Mouse (Mus musculus) hindbrain, embryonic 11.5 days (tissue): Measurements from ENCODE around the gene Ralb. TPM values are rescaled to one million over a fixed set of nuclear protein-coding genes. Genes with fewer than 3 reads are reported as not detected.

Experiments used
- ATAC-seq: fragments of 200-750 bp; cut with Nextera tagmentation; 2 replicates; pipeline ENCODE4 v1.8.0; 2017; ENCODE audit warnings: mild to moderate bottlenecking, moderate TSS enrichment, moderate library complexity; ENCODE audit not compliant: low FRiP score
- DNase-seq: peaks from one replicate; pipeline ENCODE4 v3.0.0-alpha.2; 2015; ENCODE audit warnings: low spot score
- H3K27ac ChIP-seq: fragments of 300-500 bp; sonication (generic); 2 replicates; pipeline ENCODE4 v1.5.1; 2014; ENCODE audit warnings: mild to moderate bottlenecking, low read depth, low read length
- H3K27me3 ChIP-seq: fragments of 300-500 bp; sonication (generic); 2 replicates; pipeline ENCODE4 v1.6.1; 2014; ENCODE audit warnings: mild to moderate bottlenecking, low read length, moderate library complexity, mixed read lengths; ENCODE audit not compliant: control insufficient read depth, insufficient read depth
- H3K36me3 ChIP-seq: fragments of 300-500 bp; sonication (generic); 2 replicates; pipeline ENCODE4 v1.6.1; 2014; ENCODE audit warnings: mild to moderate bottlenecking, low read length, moderate library complexity, mixed read lengths; ENCODE audit not compliant: control insufficient read depth, insufficient read depth
- H3K4me1 ChIP-seq: fragments of 300-500 bp; sonication (generic); replicated peaks from 2 replicates; pipeline ENCODE4 v1.6.1; 2014; ENCODE audit warnings: low read length, mixed read lengths; ENCODE audit not compliant: control insufficient read depth, insufficient read depth
- H3K4me2 ChIP-seq: fragments of 300-500 bp; sonication (generic); replicated peaks from 2 replicates; pipeline ENCODE4 v1.6.1; 2014; ENCODE audit warnings: mild to moderate bottlenecking, low read depth, low read length
- H3K4me3 ChIP-seq: fragments of 300-500 bp; sonication (generic); 2 replicates; pipeline ENCODE4 v1.5.1; 2014; ENCODE audit warnings: low read depth, low read length
- H3K9ac ChIP-seq: fragments of 300-500 bp; sonication (generic); 2 replicates; pipeline ENCODE4 v1.6.1; 2014; ENCODE audit warnings: low read depth, low read length
- H3K9me3 ChIP-seq: fragments of 300-500 bp; sonication (generic); 2 replicates; pipeline ENCODE4 v1.6.1; 2016; ENCODE audit warnings: low read length; ENCODE audit not compliant: control insufficient read depth
- WGBS: fragments of 180-500 bp; shearing (Covaris S2); extraction: QIAGEN DNeasy Blood & Tissue Kit; methylation state at CpG from one replicate; pipeline ENCODE4 v1.1.7; 2014; 5-methylcytosine and 5-hydroxymethylcytosine counted together
- polyA plus RNA-seq: library from polyadenylated mRNA; unstranded; fragments of >200 nt; fragmentation: Nextera tagmentation; extraction: Ambion mirVana; gene quantifications from 2 replicates; pipeline ENCODE4 v1.2.1, GENCODE M21; 2014

Gene Ralb
- polyA plus RNA-seq, 1 experiment from 2014 or later = 70.5 TPM

GRCm38 (mm10) chr1:119421576-119422421 lies 82.8 kb downstream of the Ralb start, which contains the start of gene Inhbb:
Gene Inhbb, minus strand, starts transcription at chr1:119422248.
- WGBS = under 1% methylated on average over 60 of the region's 92 CpGs
- DNase-seq (peak; percentile 72), ATAC-seq (peak; percentile 33)
- peaks cover 11% of the 10 kb centered on the region for H3K4me1 ChIP-seq
- H3K27me3 ChIP-seq = peaks cover 59% of the 10 kb centered on the region
- H3K4me3 ChIP-seq = peak within 1 kb of the TSS; percentile 60
- no peaks in the 10 kb centered on the region for H3K9me3 ChIP-seq
- H3K27ac ChIP-seq = no peak within 1 kb of the TSS
- H3K9ac ChIP-seq = peak within 1 kb of the TSS; percentile 64
- H3K36me3 ChIP-seq = no peaks in the 10 kb centered on the region
- peak within 1 kb of the TSS; percentile 99 for H3K4me2 ChIP-seq

- H3K27me3 ChIP-seq = peaks cover 59% of the 10 kb centered on the region
- H3K4me2 ChIP-seq = peak overlapping the region; percentile 99
- 0% methylated on average over 42 of the region's 78 CpGs for WGBS
- ATAC-seq (peak; percentile 33), DNase-seq (peak; percentile 51)
- peak overlapping the region; percentile 64 for H3K9ac ChIP-seq
- H3K4me3 ChIP-seq = peak overlapping the region; percentile 60
- H3K4me1 ChIP-seq = peaks cover 11% of the 10 kb centered on the region
- no peaks in the 10 kb centered on the region for H3K9me3 ChIP-seq
- no peaks in the 10 kb centered on the region for H3K36me3 ChIP-seq
- no peak overlapping the region for H3K27ac ChIP-seq
These were observed 83.5 kb downstream of the Ralb start for GRCm38 (mm10) chr1:119420984-119421575.

Other genes with a start within 250 kb of the Ralb start
- 0.32 and 1.0 TPM in 2 replicates for gene Inhbb, start 82.5 kb downstream of the Ralb start, polyA plus RNA-seq
- 19.7 and 23.3 TPM in 2 replicates for gene Tmem185b, start 21.4 kb upstream of the Ralb start, polyA plus RNA-seq
- 32.9 and 37.9 TPM in 2 replicates for gene Epb41l5, start 144.2 kb upstream of the Ralb start, polyA plus RNA-seq